Mouse (Mus musculus) cortical plate, adult 2 months (tissue): Measurements from ENCODE around the gene Selp.

ENCODE experiments used
- CTCF ChIP-seq: fragments of 200-500 bp; IDR thresholded peaks from 2 replicates; pipeline ENCODE4 v1.5.1; 2011; ENCODE audit warnings: mild to moderate bottlenecking, control low read depth, low read length; ENCODE audit not compliant: insufficient read depth; ENCODE audit errors: extremely low read depth
- POLR2A ChIP-seq: fragments of 200-500 bp; IDR thresholded peaks from 2 replicates; pipeline ENCODE4 v1.6.1; 2011; ENCODE audit warnings: mild to moderate bottlenecking, low read length, control low read depth; ENCODE audit not compliant: insufficient read depth; ENCODE audit errors: extremely low read depth

GRCm38 (mm10) chr1:164130013-164130412 lies 14.9 kb downstream of the Selp start:
- TF ChIP-seq POLR2A (no peak), CTCF (no peak)
